Mouse (Mus musculus): Measurements from ENCODE around the gene Gdpd4. TPM values are rescaled to one million over a fixed set of nuclear protein-coding genes. Genes with fewer than 3 reads are reported as not detected.
A peak's percentile ranks its signal among the peaks of the same experiment; 100 is the strongest.

Gene Gdpd4
- total and polyA plus RNA-seq, 2 experiments from 2014 or later, result 0.06 TPM; not detected in 1

DNA sequence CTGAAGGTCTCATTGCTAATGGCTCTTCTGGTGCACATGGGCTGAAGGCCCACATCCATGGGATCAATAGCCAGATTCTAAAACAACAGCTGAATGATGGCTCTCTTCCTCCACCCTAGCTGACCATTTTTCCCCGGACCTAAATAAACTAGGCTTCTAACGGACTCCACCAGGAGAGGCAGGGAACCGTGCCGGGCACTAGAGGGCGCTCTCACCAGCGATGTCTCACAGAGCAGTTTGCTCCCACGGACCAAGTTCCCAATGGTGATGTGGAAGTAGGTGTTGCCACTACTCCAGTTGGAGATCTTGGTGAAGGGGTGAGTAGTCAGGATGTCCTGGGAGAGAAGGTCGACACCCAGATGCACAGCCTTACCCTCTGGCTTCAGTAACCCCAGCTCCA, 132.2 kb downstream of the Gdpd4 start:
- H3K9me3 ChIP-seq (ENCODE audit: low read length), result no peaks in the 10 kb centered on the region
- H3K27ac ChIP-seq (ENCODE audit: low read depth, low read length), result no peak overlapping the region
- H3K36me3 ChIP-seq (ENCODE audit: insufficient read depth), result 0 out of 2 replicates have a peak, but pooled peaks cover 4% of the 10 kb centered on the region
- no peaks in the 10 kb centered on the region for H3K27me3 ChIP-seq (ENCODE audit: insufficient read depth, low read length)
- H3K9ac ChIP-seq, result no peak overlapping the region
- no peak overlapping the region for H3K4me3 ChIP-seq (ENCODE audit: low read depth, low read length)
- no peaks in the 10 kb centered on the region for H3K4me1 ChIP-seq (ENCODE audit: insufficient read depth)
- peak; percentile 61 for TF ChIP-seq CTCF (IDR thresholded peaks at IDR 0.05; ENCODE audit: low read depth)
- no peak overlapping the region for H3K4me2 ChIP-seq (ENCODE audit: low read depth)
- ATAC-seq (no peak), DNase-seq (peak; percentile 10)
- WGBS, result 18% methylated on average over 8 of the region's 8 CpGs

DNA sequence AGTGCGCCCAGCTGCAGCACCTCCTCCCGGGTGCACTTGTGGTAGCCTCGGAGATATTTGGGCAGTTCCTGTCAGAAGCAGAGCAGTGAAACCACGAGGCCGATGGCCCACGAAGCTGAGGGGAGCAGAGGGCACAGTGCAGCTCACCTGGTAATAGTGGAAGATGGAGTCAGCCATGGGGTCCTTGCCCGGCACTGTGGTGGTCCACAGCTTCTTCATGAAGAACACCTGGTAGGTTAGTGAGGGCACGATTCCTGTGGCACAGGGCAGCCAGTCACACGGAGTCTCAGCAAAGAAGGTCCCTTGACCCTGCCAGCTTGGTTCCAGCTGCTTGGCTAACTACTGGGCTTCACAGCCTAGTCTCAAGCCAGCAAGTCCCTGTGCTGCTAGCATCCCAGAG, 134.7 kb downstream of the Gdpd4 start:
- no peak for TF ChIP-seq CTCF (IDR thresholded peaks at IDR 0.05; ENCODE audit: low read depth)
- Histone ChIP-seq H3K4me2 (ENCODE audit: low read depth) (no peak overlapping the region), H3K4me1 (ENCODE audit: insufficient read depth) (no peaks in the 10 kb centered on the region), H3K36me3 (ENCODE audit: insufficient read depth) (0 out of 2 replicates have a peak, but pooled peaks cover 4% of the 10 kb centered on the region), H3K9ac (no peak overlapping the region), H3K4me3 (ENCODE audit: low read depth, low read length) (no peak overlapping the region), H3K27me3 (ENCODE audit: insufficient read depth, low read length) (no peaks in the 10 kb centered on the region), H3K27ac (ENCODE audit: low read depth, low read length) (no peak overlapping the region), H3K9me3 (ENCODE audit: low read length) (no peaks in the 10 kb centered on the region)
- DNase-seq (no peak), ATAC-seq (no peak)
- 93% methylated on average over 9 of the region's 9 CpGs for whole genome bisulfite sequencing

DNA sequence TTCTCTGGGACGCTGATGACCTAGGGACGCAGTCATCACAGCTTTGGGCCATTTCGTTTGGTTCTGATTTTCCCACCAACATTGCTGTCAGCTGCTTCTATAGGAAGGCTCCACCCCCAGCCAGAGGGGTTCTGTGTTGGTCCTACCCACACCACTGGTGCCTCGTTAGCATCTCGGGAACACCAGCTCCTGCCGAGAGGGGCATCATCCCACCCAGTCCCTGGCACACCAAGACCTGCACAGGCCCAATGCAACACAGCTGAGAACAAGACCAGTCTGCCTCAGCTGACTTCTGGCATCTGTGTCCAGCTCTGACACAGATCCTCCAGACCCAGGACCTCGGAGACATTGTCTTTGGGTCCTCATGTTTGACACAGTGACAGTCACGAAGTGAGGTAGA, 135.2 kb downstream of the Gdpd4 start:
- 0 out of 2 replicates have a peak, but pooled peaks cover 4% of the 10 kb centered on the region for H3K36me3 ChIP-seq (ENCODE audit: insufficient read depth)
- H3K27ac ChIP-seq (ENCODE audit: low read depth, low read length), result no peak overlapping the region
- no peaks in the 10 kb centered on the region for H3K4me1 ChIP-seq (ENCODE audit: insufficient read depth)
- H3K27me3 ChIP-seq (ENCODE audit: insufficient read depth, low read length), result no peaks in the 10 kb centered on the region
- H3K9me3 ChIP-seq (ENCODE audit: low read length), result no peaks in the 10 kb centered on the region
- no peak overlapping the region for H3K4me3 ChIP-seq (ENCODE audit: low read depth, low read length)
- H3K4me2 ChIP-seq (ENCODE audit: low read depth), result no peak overlapping the region
- no peak for TF ChIP-seq CTCF (IDR thresholded peaks at IDR 0.05; ENCODE audit: low read depth)
- 81% methylated on average over 8 of the region's 8 CpGs for WGBS
- ATAC-seq (no peak), DNase-seq (no peak)
- H3K9ac ChIP-seq, result no peak overlapping the region

DNA sequence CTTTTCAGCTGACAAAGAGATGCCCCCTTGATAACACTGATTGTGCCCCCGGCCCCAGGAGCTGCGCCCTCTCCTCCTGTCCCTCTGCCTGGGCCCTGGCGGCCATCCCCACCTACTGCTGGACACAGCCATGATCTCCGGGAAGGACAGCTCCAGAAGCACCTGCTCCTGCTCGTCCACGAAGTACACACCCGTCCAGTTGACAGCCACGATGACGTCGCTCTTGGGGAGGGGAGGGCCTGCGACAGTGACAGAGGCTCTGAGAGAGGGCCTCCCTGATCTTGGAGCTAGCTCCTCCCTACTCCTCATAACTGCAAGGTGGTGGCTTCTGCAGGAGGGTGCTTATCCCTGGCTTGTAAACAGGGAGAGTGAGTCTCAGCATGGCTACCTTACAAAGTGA, 146.5 kb downstream of the Gdpd4 start:
- H3K4me3 ChIP-seq (ENCODE audit: low read depth, low read length), result no peak overlapping the region
- H3K36me3 ChIP-seq (ENCODE audit: insufficient read depth), result peaks cover 29% of the 10 kb centered on the region; the same call in 1 of the 2 replicates
- H3K4me1 ChIP-seq (ENCODE audit: insufficient read depth), result no peaks in the 10 kb centered on the region
- 83% methylated on average over 11 of the region's 11 CpGs for WGBS
- no peak overlapping the region for H3K4me2 ChIP-seq (ENCODE audit: low read depth)
- TF ChIP-seq CTCF (IDR thresholded peaks at IDR 0.05; ENCODE audit: low read depth), result no peak
- no peak overlapping the region for H3K27ac ChIP-seq (ENCODE audit: low read depth, low read length)
- no peak for ATAC-seq
- no peaks in the 10 kb centered on the region for H3K9me3 ChIP-seq (ENCODE audit: low read length)
- no peaks in the 10 kb centered on the region for H3K27me3 ChIP-seq (ENCODE audit: insufficient read depth, low read length)
- H3K9ac ChIP-seq, result no peak overlapping the region
- DNase-seq, result no peak

DNA sequence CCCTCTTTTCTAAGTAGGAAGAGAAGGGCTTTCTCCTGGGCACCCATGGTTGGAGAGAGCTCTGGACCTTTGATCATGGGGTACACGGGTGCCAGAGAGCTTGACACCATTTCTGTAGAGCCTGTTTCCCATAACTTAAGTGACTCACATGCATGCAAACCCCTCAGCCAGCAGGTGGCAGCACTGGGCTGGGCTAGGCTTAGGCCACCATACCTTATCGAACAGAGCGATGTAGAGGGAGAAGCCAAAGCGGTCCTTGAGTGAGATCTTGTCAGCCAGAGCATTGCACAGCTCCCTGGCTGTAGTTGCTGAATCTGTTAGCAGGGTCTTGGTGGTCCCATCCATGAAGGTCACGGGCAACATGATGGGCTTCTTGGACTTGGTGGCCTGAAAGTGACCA, 151.9 kb downstream of the Gdpd4 start:
- peak; percentile 87 for DNase-seq
- ATAC-seq, result peak; percentile 71
- no peaks in the 10 kb centered on the region for H3K27me3 ChIP-seq (ENCODE audit: insufficient read depth, low read length)
- H3K9ac ChIP-seq, result no peak overlapping the region
- no peaks in the 10 kb centered on the region for H3K4me1 ChIP-seq (ENCODE audit: insufficient read depth)
- no peak overlapping the region for H3K4me3 ChIP-seq (ENCODE audit: low read depth, low read length)
- H3K27ac ChIP-seq (ENCODE audit: low read depth, low read length), result no peak overlapping the region
- H3K9me3 ChIP-seq (ENCODE audit: low read length), result no peaks in the 10 kb centered on the region
- no peak overlapping the region for H3K4me2 ChIP-seq (ENCODE audit: low read depth)
- TF ChIP-seq CTCF (IDR thresholded peaks at IDR 0.05; ENCODE audit: low read depth), result peak; percentile 97
- WGBS, result 32% methylated on average over 5 of the region's 5 CpGs
- H3K36me3 ChIP-seq (ENCODE audit: insufficient read depth), result peaks cover 13% of the 10 kb centered on the region; the same call in 1 of the 2 replicates

DNA sequence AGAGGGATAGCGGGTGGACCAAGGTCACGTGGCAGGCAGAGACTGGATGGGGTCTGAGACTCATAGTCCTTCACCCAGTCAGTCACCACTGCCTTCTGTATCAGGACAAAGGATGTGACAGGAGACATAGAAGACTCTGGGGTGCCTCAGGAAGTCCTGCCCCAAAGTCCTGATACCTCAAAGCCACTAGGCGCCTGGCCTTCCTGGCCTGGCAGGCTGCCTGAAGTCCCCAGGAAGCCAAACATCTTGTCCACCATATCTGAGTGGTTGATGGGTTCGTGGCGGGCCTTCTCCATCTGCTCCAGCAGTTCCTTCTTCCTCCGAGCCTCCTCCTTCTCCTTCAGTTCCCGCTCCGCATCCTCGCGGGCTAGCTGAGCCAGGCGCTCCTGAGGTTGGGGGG, 157.7 kb downstream of the Gdpd4 start:
- Histone ChIP-seq H3K4me3 (ENCODE audit: low read depth, low read length) (no peak overlapping the region), H3K9ac (no peak overlapping the region), H3K4me1 (ENCODE audit: insufficient read depth) (no peaks in the 10 kb centered on the region), H3K36me3 (ENCODE audit: insufficient read depth) (peaks cover 20% of the 10 kb centered on the region), H3K27me3 (ENCODE audit: insufficient read depth, low read length) (no peaks in the 10 kb centered on the region), H3K9me3 (ENCODE audit: low read length) (no peaks in the 10 kb centered on the region), H3K4me2 (ENCODE audit: low read depth) (no peak overlapping the region), H3K27ac (ENCODE audit: low read depth, low read length) (no peak overlapping the region)
- TF ChIP-seq CTCF (IDR thresholded peaks at IDR 0.05; ENCODE audit: low read depth), result no peak
- 89% methylated on average over 11 of the region's 11 CpGs for WGBS
- no peak for DNase-seq
- no peak for ATAC-seq

DNA sequence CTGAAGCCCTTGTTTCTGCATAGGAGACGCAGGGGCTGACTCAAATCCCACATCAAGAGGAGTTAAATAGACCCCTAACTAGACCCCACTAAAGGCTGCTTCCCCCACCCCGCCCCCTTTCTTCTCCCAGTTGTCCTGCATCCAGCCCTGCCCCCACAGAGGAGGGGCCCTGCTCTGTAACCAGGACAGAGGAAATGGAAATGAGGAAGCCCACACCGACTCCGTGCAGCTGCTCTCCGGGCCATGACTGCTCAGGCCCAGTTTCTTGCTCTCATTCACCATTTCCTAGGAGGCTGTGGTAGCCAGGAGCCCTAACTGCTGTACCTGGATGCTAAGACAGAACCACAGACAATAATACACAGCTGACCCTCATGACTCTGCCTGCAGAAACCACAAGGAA, 162.6 kb downstream of the Gdpd4 start:
- H3K4me2 ChIP-seq (ENCODE audit: low read depth), result no peak overlapping the region
- H3K9me3 ChIP-seq (ENCODE audit: low read length), result no peaks in the 10 kb centered on the region
- H3K4me1 ChIP-seq (ENCODE audit: insufficient read depth), result no peaks in the 10 kb centered on the region
- H3K4me3 ChIP-seq (ENCODE audit: low read depth, low read length), result no peak overlapping the region
- H3K36me3 ChIP-seq (ENCODE audit: insufficient read depth), result peaks cover 13% of the 10 kb centered on the region
- DNase-seq, result no peak
- H3K27me3 ChIP-seq (ENCODE audit: insufficient read depth, low read length), result no peaks in the 10 kb centered on the region
- ATAC-seq, result peak; percentile 40; the same call in 1 of the 2 replicates
- no peak overlapping the region for H3K9ac ChIP-seq
- H3K27ac ChIP-seq (ENCODE audit: low read depth, low read length), result no peak overlapping the region
- no peak for TF ChIP-seq CTCF (IDR thresholded peaks at IDR 0.05; ENCODE audit: low read depth)
- 18% methylated on average over 5 of the region's 5 CpGs for WGBS

Measured in forebrain, postnatal 0 days (tissue).